ENCODE assay signal across 11 mouse cellular contexts in genomic region chr2:11332469-11332868, GRCm38 (mm10).
DNase-seq lines count a peak whose midpoint lies in the region; ATAC-seq lines count a peak whose summit lies in the region.
"Had no signal": no experiment of that assay in that cellular context is flagged by ENCODE, and none has a peak within 500 bp of the region (broad histone marks: within the 10 kb centered on the region; RNA-seq: fewer than 3 reads in every experiment).

No protein-coding gene starts in this region.

- no peaks in the 10 kb centered on the region for H3K27me3 ChIP-seq in megakaryocyte, embryonic 14.5 days (replicated peaks)
- H3K27me3 ChIP-seq in neural tube, embryonic 15.5 days (replicated peaks) = no peaks in the 10 kb centered on the region
- 0 out of 2 replicates have a peak, but pooled peaks cover 13% of the 10 kb centered on the region for H3K27me3 ChIP-seq in forebrain, embryonic 12.5 days
- H3K27me3 ChIP-seq: neural tube, embryonic 13.5 days had no signal

- H3K4me2 ChIP-seq in neural tube, embryonic 15.5 days = no peak overlapping the region
- no peak overlapping the region for H3K4me2 ChIP-seq in forebrain, embryonic 12.5 days
- H3K4me2 ChIP-seq: neural tube, embryonic 13.5 days had no signal

- H3K4me3 ChIP-seq in megakaryocyte, embryonic 14.5 days (replicated peaks) = peak overlapping the region; percentile 82
- H3K4me3 ChIP-seq in neural tube, embryonic 15.5 days (replicated peaks) = no peak overlapping the region
- no peak overlapping the region for H3K4me3 ChIP-seq in forebrain, embryonic 12.5 days (replicated peaks)
- H3K4me3 ChIP-seq: gastrocnemius, adult 2 months; neural tube, embryonic 13.5 days had no signal

- H3K36me3 ChIP-seq in megakaryocyte, embryonic 14.5 days (replicated peaks; ENCODE audit: low read length) = no peaks in the 10 kb centered on the region
- H3K36me3 ChIP-seq in neural tube, embryonic 15.5 days = no peaks in the 10 kb centered on the region
- H3K36me3 ChIP-seq in forebrain, embryonic 12.5 days (replicated peaks) = no peaks in the 10 kb centered on the region
- H3K36me3 ChIP-seq: neural tube, embryonic 13.5 days had no signal

- peaks cover 66% of the 10 kb centered on the region for H3K4me1 ChIP-seq in megakaryocyte, embryonic 14.5 days
- no peaks in the 10 kb centered on the region for H3K4me1 ChIP-seq in neural tube, embryonic 15.5 days
- H3K4me1 ChIP-seq in forebrain, embryonic 12.5 days = no peaks in the 10 kb centered on the region
- H3K4me1 ChIP-seq: neural tube, embryonic 13.5 days had no signal

- H3K9ac ChIP-seq in neural tube, embryonic 15.5 days (replicated peaks) = no peak overlapping the region
- no peak overlapping the region for H3K9ac ChIP-seq in forebrain, embryonic 12.5 days
- H3K9ac ChIP-seq: neural tube, embryonic 13.5 days had no signal

- WGBS in neural tube, embryonic 15.5 days = 80% methylated on average over 4 of the region's 4 CpGs
- 86% methylated on average over 4 of the region's 4 CpGs for WGBS in forebrain, embryonic 12.5 days

- no peaks in the 10 kb centered on the region for H3K9me3 ChIP-seq in megakaryocyte, embryonic 14.5 days
- no peaks in the 10 kb centered on the region for H3K9me3 ChIP-seq in neural tube, embryonic 15.5 days (replicated peaks)
- H3K9me3 ChIP-seq in forebrain, embryonic 12.5 days = no peaks in the 10 kb centered on the region
- H3K9me3 ChIP-seq: neural tube, embryonic 13.5 days had no signal

- H3K27ac ChIP-seq in neural tube, embryonic 15.5 days (replicated peaks) = no peak overlapping the region
- no peak overlapping the region for H3K27ac ChIP-seq in forebrain, embryonic 12.5 days
- H3K27ac ChIP-seq: gastrocnemius, adult 2 months; neural tube, embryonic 13.5 days had no signal

- peak; percentile 94 for DNase-seq in 416B (ENCODE audit: low read depth)
- DNase-seq in liver = peak; percentile 19
- DNase-seq in adrenal gland, postnatal 4 days (ENCODE audit: low spot score in 2 of 2) = no peak
- no peak for DNase-seq in testis, postnatal 14 days (ENCODE audit: low spot score)
- DNase-seq: embryo, embryonic 11 days; gastrocnemius, adult 2 months had no signal

- peak; percentile 60 for ATAC-seq in CD4-positive, CD25-positive, alpha-beta regulatory T cell, adult 4 months
- no peak for ATAC-seq in neural tube, embryonic 15.5 days (ENCODE audit: low FRiP score)
- no peak for ATAC-seq in forebrain, embryonic 12.5 days (ENCODE audit: low FRiP score)

Comparison
In these comparisons a context has a peak if more than half of its experiments do, and no peak if none do; other contexts are left out.
1. DNase-seq: peak in 416B (single experiment) and liver (single experiment); none in adrenal gland, postnatal 4 days (0 of 2) and testis, postnatal 14 days (single experiment).